Mouse (Mus musculus): Measurements from ENCODE around the gene Fam47e.

DNA sequence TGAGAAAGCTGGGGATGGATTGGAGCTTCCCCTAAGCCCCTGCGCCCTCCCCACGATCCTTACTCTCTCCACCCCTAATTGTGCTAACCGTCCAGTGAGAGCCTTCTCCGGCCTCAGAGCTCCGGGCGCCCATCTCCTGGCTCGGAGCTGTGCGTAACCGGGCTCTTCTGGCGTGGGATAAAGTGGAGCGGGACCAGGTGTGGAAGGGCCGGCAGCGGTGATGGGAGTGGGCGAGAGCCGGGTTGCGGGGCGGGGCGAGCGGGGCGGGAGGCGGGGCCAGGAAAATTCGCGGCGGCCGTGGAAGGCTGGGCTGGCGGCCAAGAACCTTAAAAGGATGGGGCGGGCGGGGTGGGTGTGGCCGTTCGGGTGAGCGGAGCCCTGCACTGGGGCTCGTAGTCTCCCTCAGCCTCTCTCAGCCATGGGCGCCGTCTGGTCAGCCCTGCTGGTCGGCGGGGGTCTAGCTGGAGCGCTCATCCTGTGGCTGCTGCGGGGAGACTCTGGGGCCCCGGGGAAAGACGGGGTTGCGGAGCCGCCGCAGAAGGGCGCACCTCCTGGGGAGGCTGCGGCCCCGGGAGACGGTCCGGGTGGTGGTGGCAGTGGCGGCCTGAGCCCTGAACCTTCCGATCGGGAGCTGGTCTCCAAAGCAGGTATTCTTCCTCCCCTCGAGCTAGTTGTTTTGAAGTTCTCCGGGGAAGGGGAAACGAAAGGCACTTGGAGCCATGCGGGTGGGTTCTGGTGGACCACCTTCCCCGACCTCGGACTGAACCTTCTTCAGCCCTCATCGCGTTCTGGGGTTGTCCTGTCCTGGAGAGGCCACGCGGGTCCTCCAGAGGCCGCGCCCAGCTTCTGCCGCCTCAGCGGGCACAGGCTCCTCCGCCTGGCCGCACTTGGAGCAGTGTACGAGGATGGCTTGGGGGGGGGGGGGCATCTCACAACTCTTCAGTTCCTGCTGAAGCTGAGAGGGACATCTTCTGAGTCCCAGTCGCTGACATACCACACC lies 48.1 kb downstream of the Fam47e start, which contains the start of gene Stbd1:
- TF ChIP-seq CTCF (conservative IDR thresholded peaks at IDR 0.05 in 1 of 2, IDR thresholded peaks at IDR 0.05 in 1 of 2; ENCODE audit: low read depth in 2 of 2, low read length in 2 of 2) (no peak), ZC3H11A (IDR thresholded peaks at IDR 0.05; ENCODE audit: low read depth, low read length) (no peak), ETS1 (conservative IDR thresholded peaks at IDR 0.05; ENCODE audit: low read depth, low read length) (no peak), MAFK (IDR thresholded peaks at IDR 0.05; ENCODE audit: insufficient replicate concordance, low read length) (no peak)
